Mouse (Mus musculus): ENCODE data around the gene Duxbl1. TPM values are rescaled to one million over a fixed set of nuclear protein-coding genes. Genes with fewer than 3 reads are reported as not detected.
"Not testable (repeated sequence)": the region's sequence is repeated elsewhere in the genome, so short reads cannot be mapped to it uniquely, and the experiment has no call there.

The Duxbl1 gene
- polyA plus RNA-seq, 1 experiment from 2014 or later: 0.39 TPM

GRCm38 (mm10) chr14:26021555-26021954 is 43.2 kb downstream of the Duxbl1 start:
- WGBS (ENCODE audit: insufficient replicate concordance): no CpG with 5 or more reads among the region's 9 CpGs
- not testable (repeated sequence) for H3K4me1 ChIP-seq (ENCODE audit: control insufficient read depth, insufficient read depth, low read length); H3K9ac ChIP-seq (ENCODE audit: low read depth, low read length); H3K36me3 ChIP-seq (ENCODE audit: control insufficient read depth, insufficient read depth, low read length); H3K4me3 ChIP-seq (ENCODE audit: low read depth, low read length); H3K27me3 ChIP-seq (ENCODE audit: control insufficient read depth, insufficient read depth, low read length); H3K27ac ChIP-seq (ENCODE audit: low read depth, low read length); ATAC-seq (replicated peaks; ENCODE audit: insufficient number of reproducible peaks, low FRiP score, low TSS enrichment); H3K4me2 ChIP-seq; H3K9me3 ChIP-seq (replicated peaks; ENCODE audit: control insufficient read depth, low read length)

- not testable (repeated sequence) for H3K4me1 ChIP-seq (ENCODE audit: control insufficient read depth, insufficient read depth, low read length); H3K4me3 ChIP-seq (ENCODE audit: low read depth, low read length); H3K36me3 ChIP-seq (ENCODE audit: control insufficient read depth, insufficient read depth, low read length); H3K4me2 ChIP-seq; H3K9ac ChIP-seq (ENCODE audit: low read depth, low read length); H3K27ac ChIP-seq (ENCODE audit: low read depth, low read length); H3K27me3 ChIP-seq (ENCODE audit: control insufficient read depth, insufficient read depth, low read length); H3K9me3 ChIP-seq (replicated peaks; ENCODE audit: control insufficient read depth, low read length); ATAC-seq (replicated peaks; ENCODE audit: insufficient number of reproducible peaks, low FRiP score, low TSS enrichment)
- WGBS (ENCODE audit: insufficient replicate concordance): no CpG with 5 or more reads among the region's 6 CpGs
These were observed 44.5 kb downstream of the Duxbl1 start for GRCm38 (mm10) chr14:26022831-26023230.

DNA sequence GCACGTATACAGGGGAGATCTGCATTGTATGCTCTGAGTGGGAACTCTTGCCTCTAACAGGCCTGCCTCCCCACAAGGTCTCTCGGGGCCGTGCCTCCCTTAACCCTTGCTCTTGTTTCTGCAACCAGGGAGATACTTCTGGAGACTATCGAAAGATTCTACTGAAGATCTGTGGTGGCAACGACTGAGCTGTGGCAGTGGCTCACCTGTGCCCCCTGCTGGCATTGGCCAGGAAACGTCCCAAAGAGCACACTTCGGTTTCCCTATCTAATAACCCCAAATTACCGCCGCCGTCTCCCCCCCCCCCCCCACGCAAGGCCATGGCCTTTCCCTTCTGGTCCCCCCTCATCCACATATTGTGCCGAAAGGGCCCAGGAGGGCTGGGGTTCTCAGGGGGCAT is 47.3 kb downstream of the Duxbl1 start:
- H3K4me2 ChIP-seq; H3K36me3 ChIP-seq (ENCODE audit: control insufficient read depth, insufficient read depth, low read length); H3K9ac ChIP-seq (ENCODE audit: low read depth, low read length); ATAC-seq (replicated peaks; ENCODE audit: insufficient number of reproducible peaks, low FRiP score, low TSS enrichment); H3K4me1 ChIP-seq (ENCODE audit: control insufficient read depth, insufficient read depth, low read length); H3K27ac ChIP-seq (ENCODE audit: low read depth, low read length); H3K4me3 ChIP-seq (ENCODE audit: low read depth, low read length); H3K9me3 ChIP-seq (replicated peaks; ENCODE audit: control insufficient read depth, low read length); H3K27me3 ChIP-seq (ENCODE audit: control insufficient read depth, insufficient read depth, low read length): not testable (repeated sequence)
- WGBS (ENCODE audit: insufficient replicate concordance): no CpG with 5 or more reads among the region's 12 CpGs

DNA sequence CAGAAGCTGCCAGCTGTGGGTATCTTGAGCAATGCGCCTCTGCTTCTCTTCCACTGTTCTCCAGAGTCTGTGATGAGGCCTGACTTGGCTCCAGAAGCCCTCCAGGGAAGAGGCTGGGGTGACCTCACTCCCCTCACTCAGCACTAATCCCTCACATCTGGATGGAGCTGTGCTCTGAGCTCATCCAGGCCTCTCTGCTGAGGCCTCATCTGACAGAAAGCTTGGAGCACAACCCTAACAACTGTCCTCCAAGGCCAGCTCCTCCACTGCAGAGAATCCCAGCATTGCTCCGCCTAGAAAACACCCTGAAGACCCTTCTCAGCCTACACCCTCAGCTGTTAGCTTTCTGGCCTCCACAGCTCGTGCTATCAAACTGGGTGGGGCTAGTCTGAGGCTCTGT is 56.0 kb downstream of the Duxbl1 start:
- not testable (repeated sequence) for ATAC-seq (replicated peaks; ENCODE audit: insufficient number of reproducible peaks, low FRiP score, low TSS enrichment); H3K27me3 ChIP-seq (ENCODE audit: control insufficient read depth, insufficient read depth, low read length); H3K9me3 ChIP-seq (replicated peaks; ENCODE audit: control insufficient read depth, low read length); H3K27ac ChIP-seq (ENCODE audit: low read depth, low read length); H3K36me3 ChIP-seq (ENCODE audit: control insufficient read depth, insufficient read depth, low read length); H3K9ac ChIP-seq (ENCODE audit: low read depth, low read length); H3K4me3 ChIP-seq (ENCODE audit: low read depth, low read length); H3K4me1 ChIP-seq (ENCODE audit: control insufficient read depth, insufficient read depth, low read length); H3K4me2 ChIP-seq
- no CpG with 5 or more reads among the region's 3 CpGs for WGBS (ENCODE audit: insufficient replicate concordance)

DNA sequence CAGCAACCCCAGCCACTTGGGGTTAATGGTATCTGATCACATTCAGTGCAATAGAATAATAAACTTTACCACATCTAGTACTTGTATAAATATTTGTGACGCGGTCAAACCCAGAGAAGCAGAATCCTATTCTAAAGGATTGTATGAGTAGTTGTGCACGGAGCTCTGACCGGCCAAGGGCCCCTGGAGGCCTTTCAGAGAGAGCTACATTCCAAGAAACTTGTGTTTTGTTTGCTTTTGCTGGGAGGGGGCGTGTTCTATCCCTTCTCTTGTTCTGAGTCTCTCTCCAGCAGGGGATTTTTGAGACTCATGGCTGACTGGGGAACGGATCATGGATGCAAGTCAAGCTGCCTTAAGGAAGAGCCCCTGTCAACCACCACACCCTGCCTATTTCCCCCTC is 57.1 kb downstream of the Duxbl1 start:
- not testable (repeated sequence) for H3K9me3 ChIP-seq (replicated peaks; ENCODE audit: control insufficient read depth, low read length); H3K4me3 ChIP-seq (ENCODE audit: low read depth, low read length); H3K9ac ChIP-seq (ENCODE audit: low read depth, low read length); H3K27me3 ChIP-seq (ENCODE audit: control insufficient read depth, insufficient read depth, low read length); H3K4me1 ChIP-seq (ENCODE audit: control insufficient read depth, insufficient read depth, low read length); H3K4me2 ChIP-seq; H3K27ac ChIP-seq (ENCODE audit: low read depth, low read length); ATAC-seq (replicated peaks; ENCODE audit: insufficient number of reproducible peaks, low FRiP score, low TSS enrichment); H3K36me3 ChIP-seq (ENCODE audit: control insufficient read depth, insufficient read depth, low read length)
- WGBS (ENCODE audit: insufficient replicate concordance): no CpG with 5 or more reads among the region's 6 CpGs

Other genes starting within 250 kb of the Duxbl1 start
- 18.9 and 22.6 TPM in 2 replicates for gene Zcchc24, start 209.5 kb upstream of the Duxbl1 start, polyA plus RNA-seq (2014; fragmentation: Nextera tagmentation; extraction: Ambion mirVana)
- gene Anxa11, start 136.4 kb upstream of the Duxbl1 start, polyA plus RNA-seq (2014; fragmentation: Nextera tagmentation; extraction: Ambion mirVana): 14.7 and 18.6 TPM in 2 replicates
- not detected in 2 replicates for gene Plac9a, start 75.5 kb upstream of the Duxbl1 start, polyA plus RNA-seq (2014; fragmentation: Nextera tagmentation; extraction: Ambion mirVana)
- 1.4 and 3.7 TPM in 2 replicates for gene Tmem254a, start 50.9 kb upstream of the Duxbl1 start, polyA plus RNA-seq (2014; fragmentation: Nextera tagmentation; extraction: Ambion mirVana)
- not detected in 2 replicates for gene Cphx1, start 40.3 kb upstream of the Duxbl1 start, polyA plus RNA-seq (2014; fragmentation: Nextera tagmentation; extraction: Ambion mirVana)
- 0.15 and 1.0 TPM in 2 replicates for gene Gm9780, start 64.1 kb downstream of the Duxbl1 start, polyA plus RNA-seq (2014; fragmentation: Nextera tagmentation; extraction: Ambion mirVana)
- 27.6 and 30.8 TPM in 2 replicates for gene Tmem254c, start 88.8 kb downstream of the Duxbl1 start, polyA plus RNA-seq (2014; fragmentation: Nextera tagmentation; extraction: Ambion mirVana)
- not detected in 2 replicates for gene Cphx2, start 102.9 kb downstream of the Duxbl1 start, polyA plus RNA-seq (2014; fragmentation: Nextera tagmentation; extraction: Ambion mirVana)
- gene Cphx3, start 103.7 kb downstream of the Duxbl1 start, polyA plus RNA-seq (2014; fragmentation: Nextera tagmentation; extraction: Ambion mirVana): not detected in 2 replicates
- gene Duxbl2, start 139.8 kb downstream of the Duxbl1 start, polyA plus RNA-seq (2014; fragmentation: Nextera tagmentation; extraction: Ambion mirVana): 1.1 TPM in 1 of 2 replicates, not detected in the other
- gene Plac9b, start 203.9 kb downstream of the Duxbl1 start, polyA plus RNA-seq (2014; fragmentation: Nextera tagmentation; extraction: Ambion mirVana): 0.50 and 3.5 TPM in 2 replicates
- gene Tmem254b, start 228.5 kb downstream of the Duxbl1 start, polyA plus RNA-seq (2014; fragmentation: Nextera tagmentation; extraction: Ambion mirVana): 22.1 and 25.1 TPM in 2 replicates

Measured in heart, embryonic 11.5 days (tissue).